ENCODE assay signal across 11 mouse cellular contexts in the genomic region with DNA sequence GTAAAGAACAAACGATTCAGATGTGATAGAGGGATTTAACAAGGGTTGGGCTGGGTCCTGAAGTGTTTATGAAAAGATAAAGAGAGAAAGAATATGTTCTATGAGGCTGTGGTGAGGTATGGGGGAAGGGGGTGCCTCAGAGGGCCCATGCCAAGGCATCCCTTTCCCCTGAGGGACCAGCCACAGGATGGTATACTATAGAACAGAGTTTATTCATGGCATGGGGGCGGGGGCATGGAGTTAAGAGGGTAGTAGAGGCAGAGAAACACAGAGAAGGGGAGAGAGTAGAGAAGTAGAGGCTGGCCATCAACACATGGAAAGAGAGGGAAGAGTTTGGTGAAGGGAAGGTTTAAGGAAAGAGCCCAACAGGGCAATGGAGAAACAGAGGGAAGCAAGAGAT. TPM values are rescaled to one million over a fixed set of nuclear protein-coding genes. Genes with fewer than 3 reads are reported as not detected.
DNase-seq lines count a peak whose midpoint lies in the region; ATAC-seq and TF ChIP-seq lines count a peak whose summit lies in the region.
"Had no signal": no experiment of that assay in that cellular context is flagged by ENCODE, and none has a peak within 500 bp of the region (broad histone marks: within the 10 kb centered on the region; RNA-seq: fewer than 3 reads in every experiment).

No protein-coding gene starts in this region.

- ATAC-seq in kidney, embryonic 16.5 days (ENCODE audit: low FRiP score, low TSS enrichment): peak; percentile 24; the same call in 1 of the 2 replicates
- peak; percentile 25 for ATAC-seq in hindbrain, embryonic 14.5 days (ENCODE audit: low FRiP score)
- peak; percentile 31 for ATAC-seq in limb, embryonic 12.5 days (ENCODE audit: insufficient number of reproducible peaks, insufficient read depth, low FRiP score, low TSS enrichment, low read depth)
- ATAC-seq in neural tube, embryonic 13.5 days (ENCODE audit: low read depth): peak; percentile 41; the same call in 1 of the 2 replicates
- ATAC-seq in granulocyte monocyte progenitor cell, adult 5-6 weeks (replicated peaks; ENCODE audit: poor library complexity, severe bottlenecking): no peak

- H3K36me3 ChIP-seq in kidney, embryonic 16.5 days (ENCODE audit: insufficient read depth, low read length): no peaks in the 10 kb centered on the region
- H3K36me3 ChIP-seq in kidney, adult 2 months (ENCODE audit: control insufficient read depth, insufficient read depth, low read length): no peaks in the 10 kb centered on the region
- no peaks in the 10 kb centered on the region for H3K36me3 ChIP-seq in hindbrain, embryonic 14.5 days (replicated peaks; ENCODE audit: control insufficient read depth, insufficient read depth)
- H3K36me3 ChIP-seq in limb, embryonic 12.5 days: no peaks in the 10 kb centered on the region
- H3K36me3 ChIP-seq in neural tube, embryonic 13.5 days: no peaks in the 10 kb centered on the region

- no peak for TF ChIP-seq CTCF in kidney, adult 2 months (conservative IDR thresholded peaks at IDR 0.05; ENCODE audit: insufficient read depth, insufficient read length, low read depth, low read length)

- no peak overlapping the region for H3K9ac ChIP-seq in kidney, embryonic 16.5 days (replicated peaks; ENCODE audit: low read length)
- H3K9ac ChIP-seq in hindbrain, embryonic 14.5 days: no peak overlapping the region
- H3K9ac ChIP-seq in limb, embryonic 12.5 days (replicated peaks): no peak overlapping the region
- no peak overlapping the region for H3K9ac ChIP-seq in neural tube, embryonic 13.5 days

- DNase-seq in kidney, adult 2 months: no peak
- DNase-seq in hindbrain, embryonic 14.5 days (ENCODE audit: low spot score): no peak
- no peak for DNase-seq in spleen, postnatal 14 days (ENCODE audit: low spot score in 2 of 2)
- DNase-seq: cerebellum, adult 11-12 months; gastrocnemius, postnatal 14 days; kidney, adult 18-20 months had no signal

- WGBS in kidney, embryonic 16.5 days: 45% methylated on average over 2 of the region's 2 CpGs
- 48% methylated on average over 2 of the region's 2 CpGs for WGBS in kidney, adult 2 months
- 55% methylated on average over 2 of the region's 2 CpGs for WGBS in hindbrain, embryonic 14.5 days
- 59% methylated on average over 2 of the region's 2 CpGs for WGBS in limb, embryonic 12.5 days
- WGBS in neural tube, embryonic 13.5 days: 41% methylated on average over 2 of the region's 2 CpGs

- H3K27me3 ChIP-seq in kidney, embryonic 16.5 days (ENCODE audit: insufficient read depth, low read length): no peaks in the 10 kb centered on the region
- 0 out of 2 replicates have a peak, but pooled peaks cover 1% of the 10 kb centered on the region for H3K27me3 ChIP-seq in kidney, adult 2 months (replicated peaks; ENCODE audit: control insufficient read depth, insufficient read depth, low read length)
- no peaks in the 10 kb centered on the region for H3K27me3 ChIP-seq in hindbrain, embryonic 14.5 days (ENCODE audit: control insufficient read depth, insufficient read depth, low read length)
- H3K27me3 ChIP-seq in limb, embryonic 12.5 days: no peaks in the 10 kb centered on the region
- no peaks in the 10 kb centered on the region for H3K27me3 ChIP-seq in neural tube, embryonic 13.5 days

- no peak overlapping the region for H3K4me2 ChIP-seq in kidney, embryonic 16.5 days (replicated peaks; ENCODE audit: low read depth, low read length)
- H3K4me2 ChIP-seq in hindbrain, embryonic 14.5 days (replicated peaks): no peak overlapping the region
- no peak overlapping the region for H3K4me2 ChIP-seq in limb, embryonic 12.5 days
- H3K4me2 ChIP-seq in neural tube, embryonic 13.5 days: no peak overlapping the region

- no peak overlapping the region for H3K4me3 ChIP-seq in kidney, embryonic 16.5 days (ENCODE audit: low read length)
- H3K4me3 ChIP-seq in kidney, adult 2 months (ENCODE audit: insufficient read depth, low read depth, low read length): no peak overlapping the region
- H3K4me3 ChIP-seq in hindbrain, embryonic 14.5 days (replicated peaks; ENCODE audit: low read length): no peak overlapping the region
- H3K4me3 ChIP-seq in limb, embryonic 12.5 days (replicated peaks): no peak overlapping the region
- no peak overlapping the region for H3K4me3 ChIP-seq in neural tube, embryonic 13.5 days

- peaks cover 57% of the 10 kb centered on the region for H3K9me3 ChIP-seq in kidney, embryonic 16.5 days (ENCODE audit: low read length)
- H3K9me3 ChIP-seq in hindbrain, embryonic 14.5 days (ENCODE audit: control insufficient read depth, low read length): peaks cover 72% of the 10 kb centered on the region
- H3K9me3 ChIP-seq in limb, embryonic 12.5 days: peaks cover 63% of the 10 kb centered on the region
- H3K9me3 ChIP-seq in neural tube, embryonic 13.5 days: peaks cover 70% of the 10 kb centered on the region

- no peaks in the 10 kb centered on the region for H3K4me1 ChIP-seq in kidney, embryonic 16.5 days (ENCODE audit: insufficient read depth, low read length)
- no peaks in the 10 kb centered on the region for H3K4me1 ChIP-seq in kidney, adult 2 months (ENCODE audit: control insufficient read depth, insufficient read depth, low read length)
- no peaks in the 10 kb centered on the region for H3K4me1 ChIP-seq in hindbrain, embryonic 14.5 days (replicated peaks; ENCODE audit: control insufficient read depth, insufficient read depth, low read length)
- H3K4me1 ChIP-seq in limb, embryonic 12.5 days (replicated peaks): no peaks in the 10 kb centered on the region
- no peaks in the 10 kb centered on the region for H3K4me1 ChIP-seq in neural tube, embryonic 13.5 days (replicated peaks)

- no peak overlapping the region for H3K27ac ChIP-seq in kidney, embryonic 16.5 days (ENCODE audit: low read length)
- H3K27ac ChIP-seq in kidney, adult 2 months (ENCODE audit: insufficient read depth, low read depth, low read length): no peak overlapping the region
- H3K27ac ChIP-seq in hindbrain, embryonic 14.5 days: no peak overlapping the region
- no peak overlapping the region for H3K27ac ChIP-seq in limb, embryonic 12.5 days
- H3K27ac ChIP-seq in neural tube, embryonic 13.5 days (replicated peaks): no peak overlapping the region

- no peak for TF ChIP-seq POLR2A in kidney, adult 2 months (IDR thresholded peaks at IDR 0.05; ENCODE audit: low read depth, low read length)

RNA-seq across cellular contexts. Expression of a gene that starts 6.1 kb away (rescaled TPM):
- polyA plus RNA-seq in kidney, embryonic 16.5 days (2015; fragmentation: Nextera tagmentation; extraction: Ambion mirVana): 3.2 and 3.4 TPM in 2 replicates
- 0.33 and 0.55 TPM in 2 replicates for polyA plus RNA-seq in kidney, adult 2 months (2012; rRNA removed)
- 3.7 and 3.8 TPM in 2 replicates for polyA plus RNA-seq in hindbrain, embryonic 14.5 days (2014; fragmentation: Nextera tagmentation; extraction: Ambion mirVana)
- 4.3 and 4.9 TPM in 2 replicates for polyA plus RNA-seq in limb, embryonic 12.5 days (2016; fragmentation: Nextera tagmentation; extraction: Ambion mirVana)
- 2.0 and 2.3 TPM in 2 replicates for polyA plus RNA-seq in neural tube, embryonic 13.5 days (2015; fragmentation: Nextera tagmentation; extraction: Ambion mirVana)
- 22.3 and 30.1 TPM in 2 replicates for total RNA-seq in granulocyte monocyte progenitor cell, adult 5-6 weeks (2014; fragmentation: Nextera tagmentation)
- total RNA-seq in granulocyte monocyte progenitor cell, adult 5-6 weeks (2017): 11.8 and 15.3 TPM in 2 replicates

RNA-seq across cellular contexts. Expression of a gene that starts 46.9 kb away (rescaled TPM):
- polyA plus RNA-seq in kidney, embryonic 16.5 days (2015; fragmentation: Nextera tagmentation; extraction: Ambion mirVana): 0.05 and 0.09 TPM in 2 replicates
- polyA plus RNA-seq in kidney, adult 2 months (2012; rRNA removed): not detected in 2 replicates
- 0.14 and 0.19 TPM in 2 replicates for polyA plus RNA-seq in hindbrain, embryonic 14.5 days (2014; fragmentation: Nextera tagmentation; extraction: Ambion mirVana)
- 0.06 and 0.14 TPM in 2 replicates for polyA plus RNA-seq in limb, embryonic 12.5 days (2016; fragmentation: Nextera tagmentation; extraction: Ambion mirVana)
- polyA plus RNA-seq in neural tube, embryonic 13.5 days (2015; fragmentation: Nextera tagmentation; extraction: Ambion mirVana): 0.07 and 0.23 TPM in 2 replicates
- total RNA-seq in granulocyte monocyte progenitor cell, adult 5-6 weeks (2014; fragmentation: Nextera tagmentation): not detected in 2 replicates
- total RNA-seq in granulocyte monocyte progenitor cell, adult 5-6 weeks (2017): 0.15 TPM in 1 of 2 replicates, not detected in the other
- total RNA-seq: megakaryocyte-erythroid progenitor cell, adult 5-6 weeks had no signal
